Mouse (Mus musculus): Measurements from ENCODE around the gene Shank1. TPM values are rescaled to one million over a fixed set of nuclear protein-coding genes. Genes with fewer than 3 reads are reported as not detected.
A peak's percentile ranks its signal among the peaks of the same experiment; 100 is the strongest.

Gene Shank1
- total RNA-seq, 2 experiments from 2014 or later: 423 to 432 TPM

- DNase-seq (ENCODE audit: extremely low spot score in 1 of 2, low spot score in 2 of 2): peak in 1 of 2 experiments; percentile 56
- intact Hi-C loops (cut with DNase I): no loop called here
Measured at GRCm38 (mm10) chr7:44356590-44357481, 46.8 kb downstream of the Shank1 start.

DNA sequence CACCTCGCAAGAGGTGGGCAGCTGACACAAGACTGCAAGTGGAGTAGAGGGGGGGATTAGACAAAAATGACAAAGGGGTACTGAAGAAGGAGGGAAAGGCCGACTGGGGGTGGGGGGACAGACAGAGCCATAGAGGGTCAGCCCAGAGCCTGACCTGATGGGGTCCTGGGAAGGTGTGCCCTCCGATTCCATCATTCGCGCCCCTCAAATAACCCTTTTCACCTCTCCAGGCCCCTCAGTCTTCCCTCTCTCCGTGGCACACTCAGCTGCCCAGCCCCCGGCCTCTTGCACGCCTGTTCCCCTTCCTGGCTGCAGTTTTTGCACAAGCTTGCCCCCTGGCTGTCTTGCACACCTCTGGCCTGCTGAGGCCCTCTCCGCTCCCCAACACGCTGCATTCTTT is 47.5 kb downstream of the Shank1 start:
- intact Hi-C loops (cut with DNase I): no loop called here
- peak in 1 of 2 experiments; percentile 47 for DNase-seq (ENCODE audit: extremely low spot score in 1 of 2, low spot score in 2 of 2)

GRCm38 (mm10) chr7:44358012-44358411 is 48.0 kb downstream of the Shank1 start:
- intact Hi-C loops (cut with DNase I): no loop called here
- no peak for DNase-seq (ENCODE audit: extremely low spot score in 1 of 2, low spot score in 2 of 2)

- peak in 1 of 2 experiments; percentile 76 for DNase-seq (ENCODE audit: extremely low spot score in 1 of 2, low spot score in 2 of 2)
- intact Hi-C loops (cut with DNase I): no loop called here
Measured at GRCm38 (mm10) chr7:44358886-44359654, 49.0 kb downstream of the Shank1 start.

GRCm38 (mm10) chr7:44359908-44360672 is 50.0 kb downstream of the Shank1 start:
- intact Hi-C loops (cut with DNase I): no loop called here
- DNase-seq (ENCODE audit: extremely low spot score in 1 of 2, low spot score in 2 of 2): peak; percentile 91 to 94

DNA sequence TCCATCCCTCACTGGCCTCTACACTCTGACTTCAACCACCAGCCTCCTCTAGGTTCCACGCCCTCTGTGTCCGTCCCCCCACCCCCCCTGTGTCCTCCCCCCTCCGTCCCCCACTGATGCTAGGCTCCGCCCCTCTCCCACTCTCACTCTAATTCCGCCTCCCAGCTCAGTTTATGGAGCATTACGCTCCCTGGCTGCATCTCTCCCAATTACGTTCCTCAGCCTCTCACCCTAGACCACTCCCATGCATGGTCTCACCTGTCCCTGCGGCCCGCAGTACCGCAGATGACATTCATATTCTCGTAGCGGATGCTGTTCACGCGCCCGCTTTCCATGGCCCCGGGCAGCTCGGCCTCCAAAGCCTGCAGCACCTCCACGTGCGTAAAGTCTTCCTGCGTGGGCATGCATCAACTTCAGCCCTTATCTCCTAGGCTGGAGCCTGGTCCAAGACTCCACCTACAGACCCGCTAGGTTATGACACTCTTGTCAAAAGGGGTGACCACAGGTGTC is 50.8 kb downstream of the Shank1 start:
- intact Hi-C loops (cut with DNase I): no loop called here

GRCm38 (mm10) chr7:44372678-44373077 is 62.6 kb downstream of the Shank1 start:
- no peak for DNase-seq (ENCODE audit: extremely low spot score in 1 of 2, low spot score in 2 of 2)
- intact Hi-C loops (cut with DNase I): loop anchor here (10.0 kb wide), 1 partner anchor 182 kb away; the partner anchor contains the start of gene Nr1h2

More for the DNA sequence above, 50.8 kb downstream of the Shank1 start:
- no peak for DNase-seq (ENCODE audit: extremely low spot score in 1 of 2, low spot score in 2 of 2)

DNA sequence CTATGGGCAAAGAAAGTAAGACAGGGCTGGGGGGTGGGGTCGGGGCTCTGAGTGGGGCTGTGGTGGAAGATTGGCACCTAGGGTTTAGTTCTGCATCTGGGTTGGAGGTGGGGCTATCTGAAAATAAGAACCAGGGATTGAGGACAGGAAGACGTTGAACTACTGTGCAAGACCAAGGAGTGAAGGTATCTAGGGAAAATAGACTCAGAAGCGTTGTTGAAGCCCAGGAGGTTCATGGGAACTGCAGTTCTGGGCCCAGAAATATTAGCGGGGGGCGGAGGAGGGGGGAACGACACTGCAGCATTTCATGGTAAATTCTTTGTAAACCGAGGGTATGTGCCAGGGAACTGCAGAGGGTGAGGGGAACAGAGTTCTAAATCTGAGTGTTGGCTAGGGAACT is 63.4 kb downstream of the Shank1 start:
- DNase-seq (ENCODE audit: extremely low spot score in 1 of 2, low spot score in 2 of 2): no peak
- intact Hi-C loops (cut with DNase I): loop anchor here (10.0 kb wide), 1 partner anchor 181 kb away; the partner anchor contains the start of gene Nr1h2

- peak; percentile 80 to 93 for DNase-seq (ENCODE audit: extremely low spot score in 1 of 2, low spot score in 2 of 2)
- intact Hi-C loops (cut with DNase I): loop anchor here (10.0 kb wide), 1 partner anchor 181 kb away; the partner anchor contains the start of gene Nr1h2
Measured at GRCm38 (mm10) chr7:44373889-44374652, 64.0 kb downstream of the Shank1 start.

DNA sequence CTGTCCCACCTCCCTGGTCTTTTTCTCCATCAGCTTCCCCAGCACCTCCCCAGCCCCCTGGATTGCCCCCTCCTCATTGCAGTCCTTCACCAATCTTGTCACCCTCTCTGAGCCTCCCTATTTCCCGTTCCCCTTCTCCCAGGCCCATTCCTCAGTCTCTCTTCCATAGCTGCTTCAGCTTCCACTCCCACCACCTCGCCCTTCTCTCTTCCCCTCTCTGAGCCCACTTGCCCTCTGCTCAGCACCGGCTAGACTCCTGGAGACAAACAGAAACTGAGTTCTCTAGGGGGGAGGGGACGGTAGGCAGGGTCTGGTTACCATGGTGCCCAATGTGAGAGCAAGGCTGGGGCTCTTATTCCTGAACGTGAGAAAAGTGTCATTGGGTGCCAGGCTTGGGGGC is 64.7 kb downstream of the Shank1 start:
- DNase-seq (ENCODE audit: extremely low spot score in 1 of 2, low spot score in 2 of 2): no peak
- intact Hi-C loops (cut with DNase I): loop anchor here (5.0 to 10.0 kb wide), 2 partner anchors 103 to 180 kb away; partner anchors contain the start of gene Nr1h2

DNA sequence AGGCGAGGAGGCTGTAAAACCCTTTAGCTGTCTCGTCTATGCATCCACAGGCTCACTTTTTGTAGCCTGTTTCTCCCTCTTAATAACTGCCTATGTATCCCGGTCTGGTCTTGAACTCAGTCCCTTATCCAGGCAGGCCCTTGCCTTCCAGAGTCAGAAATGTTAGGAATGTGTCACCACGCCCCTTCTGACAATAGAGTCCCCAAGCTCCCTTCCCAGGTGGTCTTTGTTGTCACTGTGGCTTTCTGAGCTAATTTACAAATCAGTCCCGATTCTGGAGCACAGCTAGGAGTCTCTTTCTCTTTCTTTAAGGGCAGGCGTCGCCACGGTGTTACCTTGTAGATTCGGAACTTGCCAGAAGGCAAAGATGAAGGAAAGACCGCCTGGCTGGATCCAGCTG is 65.2 kb downstream of the Shank1 start:
- DNase-seq (ENCODE audit: extremely low spot score in 1 of 2, low spot score in 2 of 2): no peak
- intact Hi-C loops (cut with DNase I): loop anchor here (5.0 to 10.0 kb wide), 2 partner anchors 102 to 180 kb away; partner anchors contain the start of gene Nr1h2

- intact Hi-C loops (cut with DNase I): loop anchor here (5.0 to 10.0 kb wide), 2 partner anchors 102 to 179 kb away; partner anchors contain the start of gene Nr1h2
- DNase-seq (ENCODE audit: extremely low spot score in 1 of 2, low spot score in 2 of 2): no peak
Measured at GRCm38 (mm10) chr7:44375793-44376192, 65.7 kb downstream of the Shank1 start.

DNA sequence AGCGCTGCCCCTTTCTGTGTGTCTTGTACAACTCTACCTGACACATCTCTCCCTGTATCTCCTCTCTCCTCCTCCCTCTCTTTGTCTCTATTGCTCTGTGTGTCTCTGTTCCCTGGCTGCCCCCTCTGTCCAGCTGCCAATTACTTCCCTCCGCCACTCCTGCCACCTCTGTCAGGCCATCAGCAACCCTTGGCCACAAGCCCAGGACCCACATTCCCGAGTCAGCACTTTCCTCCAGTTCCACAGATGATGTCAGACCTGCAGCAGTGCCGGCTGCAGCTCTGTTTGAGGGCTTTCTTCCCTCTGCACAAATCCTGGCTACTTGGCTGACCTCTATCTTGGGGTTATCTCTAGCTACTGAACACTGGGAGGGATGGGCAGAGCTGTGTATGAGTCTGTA is 68.2 kb downstream of the Shank1 start:
- peak in 1 of 2 experiments; percentile 79 for DNase-seq (ENCODE audit: extremely low spot score in 1 of 2, low spot score in 2 of 2)
- intact Hi-C loops (cut with DNase I): loop anchor here (5.0 to 10.0 kb wide), 2 partner anchors 99 to 177 kb away; partner anchors contain the start of gene Nr1h2

- peak; percentile 70 to 84 for DNase-seq (ENCODE audit: extremely low spot score in 1 of 2, low spot score in 2 of 2)
- intact Hi-C loops (cut with DNase I): no loop called here
Measured at GRCm38 (mm10) chr7:44382541-44382940, 72.5 kb downstream of the Shank1 start.

DNA sequence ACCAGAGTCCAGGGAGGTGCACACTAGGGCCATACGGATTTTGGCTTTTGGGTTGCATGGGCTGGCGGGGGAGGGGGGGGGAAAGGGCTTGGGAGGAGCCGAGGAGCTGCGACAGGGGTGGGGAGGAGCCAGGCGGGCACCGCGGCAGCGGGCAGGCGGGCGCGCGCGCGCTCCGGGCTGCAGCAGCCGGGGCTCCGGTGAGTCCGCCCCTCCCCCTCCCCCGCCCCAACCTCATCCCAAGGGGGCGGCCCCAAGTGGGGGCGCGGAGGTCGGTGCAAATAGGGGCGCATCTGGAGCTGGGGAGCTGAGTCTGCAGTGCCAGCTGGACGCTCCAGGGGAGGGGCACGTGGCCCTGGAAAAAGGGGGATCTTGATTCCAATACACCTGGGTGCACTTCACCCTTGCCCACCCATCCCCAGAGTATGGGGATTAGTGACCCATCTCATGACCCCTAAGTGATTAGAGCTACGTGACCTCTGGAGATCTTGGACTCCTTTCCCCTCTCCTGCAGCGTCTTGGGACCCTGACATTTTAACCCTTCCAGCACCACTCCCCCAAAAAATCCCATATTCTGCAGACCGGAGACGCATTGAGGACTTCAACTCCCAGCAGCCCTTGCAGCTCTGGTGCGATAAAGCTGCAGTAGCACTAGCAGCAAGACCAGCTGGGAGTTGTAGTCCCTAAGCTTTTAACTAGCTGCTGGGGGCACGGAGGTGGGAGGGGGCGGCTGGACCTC is 74.1 kb downstream of the Shank1 start, which contains the start of gene Syt3:
TSS of gene Syt3 (plus strand) at position 123 of the 736 bp plus-strand sequence.
- DNase-seq (ENCODE audit: extremely low spot score in 1 of 2, low spot score in 2 of 2): peak; percentile 77 to 82
- intact Hi-C loops (cut with DNase I): no loop called here

DNA sequence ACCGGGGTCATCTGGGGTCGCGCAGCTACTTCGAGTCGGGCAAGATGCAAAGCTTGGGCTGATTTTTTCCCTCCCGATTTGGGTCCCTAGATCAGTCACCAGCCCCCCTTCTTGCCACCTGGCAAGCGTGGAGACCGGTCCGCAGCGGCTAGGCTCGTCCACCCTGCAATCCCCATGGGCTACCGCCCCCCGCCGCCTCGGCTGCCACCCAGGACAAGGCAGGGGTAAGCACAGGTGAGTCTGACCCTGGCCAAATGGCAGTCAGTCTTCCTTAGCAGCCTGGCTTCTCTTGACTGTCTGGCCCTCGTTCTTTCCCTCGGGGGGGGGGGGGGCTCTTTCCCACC is 74.6 kb downstream of the Shank1 start:
- intact Hi-C loops (cut with DNase I): no loop called here

DNA sequence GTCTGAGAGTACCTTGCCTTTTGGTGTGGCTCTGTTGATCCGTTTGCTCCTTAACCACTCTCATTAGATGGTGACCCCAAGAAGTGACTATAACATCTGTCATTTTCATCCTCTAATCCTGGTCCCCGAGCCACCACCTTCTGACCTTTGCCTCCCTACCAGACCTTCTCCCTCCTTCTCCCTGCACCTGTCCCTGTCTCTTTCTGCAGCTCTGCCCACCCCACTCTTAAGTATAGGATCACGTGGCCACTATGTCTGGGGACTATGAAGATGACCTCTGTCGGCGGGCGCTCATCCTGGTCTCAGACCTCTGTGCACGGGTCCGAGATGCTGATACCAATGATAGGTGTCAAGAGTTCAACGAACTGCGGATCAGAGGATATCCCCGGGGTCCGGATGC is 75.7 kb downstream of the Shank1 start, which contains the start of gene 1700008O03Rik:
TSS of gene 1700008O03Rik (minus strand) at position 101 of the 400 bp plus-strand sequence.
- intact Hi-C loops (cut with DNase I): no loop called here
- no peak for DNase-seq (ENCODE audit: extremely low spot score in 1 of 2, low spot score in 2 of 2)

More for the DNA sequence above, 74.6 kb downstream of the Shank1 start:
- peak in 1 of 2 experiments; percentile 76 for DNase-seq (ENCODE audit: extremely low spot score in 1 of 2, low spot score in 2 of 2)
